ENCODE assay signal across 8 mouse cellular contexts in the genomic region with DNA sequence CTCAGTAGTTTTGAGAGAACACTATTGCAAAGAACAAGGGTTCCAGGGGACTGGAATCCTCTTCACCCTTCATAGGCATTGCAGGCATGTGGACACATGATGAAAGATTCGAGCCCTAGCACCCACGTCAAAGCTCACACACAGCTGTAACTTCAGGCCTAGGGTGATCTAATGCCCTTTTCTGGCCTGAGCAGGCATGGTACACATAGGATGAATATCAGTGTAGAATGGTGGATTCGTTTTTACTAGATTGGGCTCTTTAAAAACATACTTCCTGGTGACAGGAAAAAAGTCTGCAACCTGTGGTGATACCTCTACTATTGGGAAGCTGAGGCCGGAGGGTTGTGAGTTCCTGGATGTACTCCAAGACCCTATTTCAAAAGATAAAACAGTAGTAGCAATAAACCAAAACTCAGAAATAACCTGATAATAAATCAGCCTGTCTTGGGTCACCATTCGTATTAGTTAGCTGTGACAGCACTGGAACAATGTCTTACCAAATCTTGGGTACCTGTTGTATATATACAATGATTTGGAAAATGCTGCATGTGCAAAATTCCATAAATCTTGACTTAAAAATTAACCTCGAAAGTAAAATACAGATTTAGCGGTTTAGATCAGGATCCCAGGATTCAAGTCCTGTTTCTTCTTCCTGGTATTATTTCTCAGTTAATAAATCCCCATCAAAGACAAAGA. TPM values are rescaled to one million over a fixed set of nuclear protein-coding genes. Genes with fewer than 3 reads are reported as not detected.
DNase-seq lines count a peak whose midpoint lies in the region; ATAC-seq lines count a peak whose summit lies in the region.

No protein-coding gene starts in this region.

- H3K4me2 ChIP-seq in forebrain, embryonic 15.5 days (replicated peaks): peak overlapping the region; percentile 53
- H3K4me2 ChIP-seq in liver, embryonic 15.5 days: peak overlapping the region; percentile 92

- no peak for ATAC-seq in forebrain, embryonic 15.5 days (replicated peaks)
- ATAC-seq in liver, embryonic 15.5 days (ENCODE audit: insufficient read depth): no peak

- H3K4me3 ChIP-seq in forebrain, embryonic 15.5 days: peak overlapping the region; percentile 69
- peak overlapping the region; percentile 81 for H3K4me3 ChIP-seq in liver, embryonic 15.5 days (replicated peaks)

- H3K9ac ChIP-seq in forebrain, embryonic 15.5 days (replicated peaks): peak overlapping the region; percentile 92
- H3K9ac ChIP-seq in liver, embryonic 15.5 days: peak overlapping the region; percentile 76

- H3K4me1 ChIP-seq in forebrain, embryonic 15.5 days: peaks cover 19% of the 10 kb centered on the region
- H3K4me1 ChIP-seq in liver, embryonic 15.5 days (replicated peaks): peaks cover 30% of the 10 kb centered on the region

- no peaks in the 10 kb centered on the region for H3K9me3 ChIP-seq in forebrain, embryonic 15.5 days
- H3K9me3 ChIP-seq in liver, embryonic 15.5 days (replicated peaks): no peaks in the 10 kb centered on the region

- 38% methylated on average over 7 of the region's 7 CpGs for WGBS in forebrain, embryonic 15.5 days
- 16% methylated on average over 7 of the region's 7 CpGs for WGBS in liver, embryonic 15.5 days (ENCODE audit: insufficient replicate concordance)

- DNase-seq in embryo, embryonic 10.5 days (ENCODE audit: low spot score): peak; percentile 3
- DNase-seq in embryo, embryonic 9.5 days (ENCODE audit: extremely low spot score): no peak
- DNase-seq in 416B (ENCODE audit: low read depth): peak; percentile 33
- no peak for DNase-seq in ovary, postnatal 14 days (ENCODE audit: low spot score)
- DNase-seq in right cerebral cortex, postnatal 4 days: no peak
- no peak for DNase-seq in cerebellum, adult 18-20 months

- H3K36me3 ChIP-seq in forebrain, embryonic 15.5 days: peaks cover 25% of the 10 kb centered on the region
- H3K36me3 ChIP-seq in liver, embryonic 15.5 days (replicated peaks): peaks cover 23% of the 10 kb centered on the region

- peak overlapping the region; percentile 87 for H3K27ac ChIP-seq in forebrain, embryonic 15.5 days (replicated peaks)
- H3K27ac ChIP-seq in liver, embryonic 15.5 days (replicated peaks): peak overlapping the region; percentile 22; the same call in 1 of the 2 replicates

- no peaks in the 10 kb centered on the region for H3K27me3 ChIP-seq in forebrain, embryonic 15.5 days
- no peaks in the 10 kb centered on the region for H3K27me3 ChIP-seq in liver, embryonic 15.5 days

RNA-seq across cellular contexts. Expression of a gene that starts 0.7 kb away (rescaled TPM):
- polyA plus RNA-seq in forebrain, embryonic 15.5 days (2015; fragmentation: Nextera tagmentation; extraction: Ambion mirVana): 108 and 112 TPM in 2 replicates
- 34.3 and 43.4 TPM in 2 replicates for polyA plus RNA-seq in liver, embryonic 15.5 days (2015; fragmentation: Nextera tagmentation; extraction: Ambion mirVana)

RNA-seq across cellular contexts. Expression of a gene that starts 13.8 kb away (rescaled TPM):
- 33.3 and 38.1 TPM in 2 replicates for polyA plus RNA-seq in forebrain, embryonic 15.5 days (2015; fragmentation: Nextera tagmentation; extraction: Ambion mirVana)
- 9.9 and 12.3 TPM in 2 replicates for polyA plus RNA-seq in liver, embryonic 15.5 days (2015; fragmentation: Nextera tagmentation; extraction: Ambion mirVana)

RNA-seq across cellular contexts. Expression of a gene that starts 19.5 kb away (rescaled TPM):
- polyA plus RNA-seq in forebrain, embryonic 15.5 days (2015; fragmentation: Nextera tagmentation; extraction: Ambion mirVana): 33.1 and 34.9 TPM in 2 replicates
- 11.1 and 12.0 TPM in 2 replicates for polyA plus RNA-seq in liver, embryonic 15.5 days (2015; fragmentation: Nextera tagmentation; extraction: Ambion mirVana)

RNA-seq across cellular contexts. Expression of a gene that starts 20.2 kb away (rescaled TPM):
- polyA plus RNA-seq in forebrain, embryonic 15.5 days (2015; fragmentation: Nextera tagmentation; extraction: Ambion mirVana): 20.9 and 24.5 TPM in 2 replicates
- polyA plus RNA-seq in liver, embryonic 15.5 days (2015; fragmentation: Nextera tagmentation; extraction: Ambion mirVana): 0.56 and 0.60 TPM in 2 replicates

RNA-seq across cellular contexts. Expression of a gene that starts 29.9 kb away (rescaled TPM):
- polyA plus RNA-seq in forebrain, embryonic 15.5 days (2015; fragmentation: Nextera tagmentation; extraction: Ambion mirVana): 1.3 and 1.5 TPM in 2 replicates
- 0.13 TPM in 2 replicates for polyA plus RNA-seq in liver, embryonic 15.5 days (2015; fragmentation: Nextera tagmentation; extraction: Ambion mirVana)

Comparison
In these comparisons a context has a peak if more than half of its experiments do, and no peak if none do; other contexts are left out.
1. DNase-seq: peak in embryo, embryonic 10.5 days (single experiment) and 416B (single experiment); none in embryo, embryonic 9.5 days (single experiment), ovary, postnatal 14 days (single experiment), right cerebral cortex, postnatal 4 days (single experiment) and cerebellum, adult 18-20 months (0 of 2).